In the genomic region with DNA sequence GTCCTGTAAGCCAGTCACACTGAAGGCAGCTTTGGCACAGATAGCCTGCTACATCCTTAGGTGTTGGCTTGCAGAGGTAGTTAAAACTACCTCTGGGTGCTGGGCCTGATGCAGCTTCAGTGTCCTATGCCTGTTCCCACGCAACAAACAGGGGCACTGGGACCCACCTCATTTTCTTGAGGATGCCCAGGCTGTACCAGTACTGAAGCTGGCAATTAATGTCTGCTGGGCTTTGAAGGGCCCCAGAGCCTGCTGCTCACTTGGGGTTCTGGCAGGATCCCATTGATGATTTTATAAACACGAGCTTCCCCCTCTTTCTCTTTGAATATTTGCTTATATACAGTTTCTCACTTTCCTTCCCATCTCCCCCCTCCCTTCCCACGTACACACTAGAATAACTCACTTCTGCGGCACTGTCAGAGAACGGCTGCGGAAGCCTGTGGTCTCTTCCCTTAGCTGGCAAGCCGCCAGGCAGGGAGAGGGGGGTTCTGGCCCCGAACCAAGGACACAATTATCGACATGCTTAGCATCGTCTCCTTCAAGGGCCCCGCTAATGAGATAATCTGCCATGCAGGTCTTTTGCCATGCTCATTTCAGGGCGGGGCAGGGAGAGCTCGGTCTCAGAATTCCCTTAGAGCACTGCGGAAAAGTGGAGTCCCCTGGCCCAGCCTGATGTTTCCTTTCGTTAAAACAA, we compare ENCODE assay signal across 9 mouse cellular contexts.
DNase-seq lines count a peak whose midpoint lies in the region; ATAC-seq and TF ChIP-seq lines count a peak whose summit lies in the region.
"Had no signal": no experiment of that assay in that cellular context is flagged by ENCODE, and none has a peak within 500 bp of the region (broad histone marks: within the 10 kb centered on the region; RNA-seq: fewer than 3 reads in every experiment).

No protein-coding gene starts in this region.

- H3K36me3 ChIP-seq in stomach, postnatal 0 days (ENCODE audit: control insufficient read depth, insufficient read depth, low read length) = no peaks in the 10 kb centered on the region

- ATAC-seq in stomach, postnatal 0 days (ENCODE audit: low FRiP score, low TSS enrichment) = no peak
- ATAC-seq in granulocyte monocyte progenitor cell, adult 5-6 weeks (replicated peaks; ENCODE audit: poor library complexity, severe bottlenecking) = no peak

- H3K4me2 ChIP-seq in stomach, postnatal 0 days (replicated peaks; ENCODE audit: low read depth) = no peak overlapping the region

- no peak overlapping the region for H3K9ac ChIP-seq in stomach, postnatal 0 days (ENCODE audit: low read length)

- intact Hi-C loops in left cerebral cortex, postnatal 25 days (cut with DNase I) = no loop called here

- H3K27ac ChIP-seq in stomach, postnatal 0 days (replicated peaks) = no peak overlapping the region
- H3K27ac ChIP-seq: macrophage had no signal

- peak; percentile 56 to 77 for DNase-seq in cerebellum, postnatal 4 days (ENCODE audit: low spot score in 2 of 2)
- DNase-seq in cerebellum, adult 11-12 months = no peak
- peak; percentile 86 for DNase-seq in retina, postnatal 1 day
- DNase-seq in retina, embryonic 14.5 days (ENCODE audit: low spot score) = no peak
- DNase-seq in left cerebral cortex, postnatal 25 days (ENCODE audit: low spot score in 2 of 2) = peak; percentile 52 to 71
- peak; percentile 15 for DNase-seq in stomach, postnatal 0 days (ENCODE audit: low spot score)
- no peak for DNase-seq in adrenal gland, postnatal 25 days

- no peaks in the 10 kb centered on the region for H3K27me3 ChIP-seq in stomach, postnatal 0 days (ENCODE audit: control insufficient read depth, insufficient read depth, low read length)

- no peak for TF ChIP-seq EP300 in stomach, postnatal 0 days (optimal IDR thresholded peaks at IDR 0.05)

- H3K4me1 ChIP-seq in stomach, postnatal 0 days (replicated peaks; ENCODE audit: control insufficient read depth, insufficient read depth) = no peaks in the 10 kb centered on the region

- no peak for TF ChIP-seq CTCF in stomach, postnatal 0 days (IDR thresholded peaks at IDR 0.05; ENCODE audit: low read depth)

- H3K4me3 ChIP-seq in stomach, postnatal 0 days (ENCODE audit: low read depth, low read length) = no peak overlapping the region

- H3K9me3 ChIP-seq in stomach, postnatal 0 days (ENCODE audit: control insufficient read depth, low read length) = no peaks in the 10 kb centered on the region

- 33% methylated on average over 15 of the region's 15 CpGs for WGBS in stomach, postnatal 0 days

Comparison
In these comparisons a context has a peak if more than half of its experiments do, and no peak if none do; other contexts are left out.
1. DNase-seq: peak in cerebellum, postnatal 4 days (2 of 2), retina, postnatal 1 day (single experiment), left cerebral cortex, postnatal 25 days (2 of 2) and stomach, postnatal 0 days (single experiment); none in cerebellum, adult 11-12 months (single experiment), retina, embryonic 14.5 days (single experiment) and adrenal gland, postnatal 25 days (single experiment).